Mouse (Mus musculus): Measurements from ENCODE around the gene Fars2. TPM values are rescaled to one million over a fixed set of nuclear protein-coding genes. Genes with fewer than 3 reads are reported as not detected.

The Fars2 gene
- total and polyA plus RNA-seq, 2 experiments from 2014 or later: 30.3 to 30.6 TPM

DNA sequence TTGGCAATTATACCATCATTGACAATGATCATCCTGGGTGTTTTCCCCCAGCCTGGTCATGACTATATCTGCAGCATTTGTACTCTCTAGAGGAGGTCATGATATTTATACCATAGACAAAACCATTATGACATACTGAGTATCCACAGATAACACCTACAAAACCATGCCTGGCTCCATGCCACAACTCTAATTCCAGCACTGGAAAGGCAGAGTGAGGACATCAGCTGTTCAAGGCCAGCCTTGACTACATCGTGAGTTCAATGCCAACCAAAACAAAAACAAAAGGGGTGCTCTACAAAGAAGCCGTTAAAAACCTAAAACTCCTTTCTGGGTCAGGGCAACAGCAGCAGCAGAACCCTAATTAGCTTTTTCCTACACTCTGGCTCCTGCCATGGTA, 392.9 kb downstream of the Fars2 start:
- no peaks in the 10 kb centered on the region for H3K36me3 ChIP-seq (ENCODE audit: insufficient read depth, low read length)
- H3K9me3 ChIP-seq (ENCODE audit: low read length): no peaks in the 10 kb centered on the region
- WGBS: 85% methylated on average over 2 of the region's 2 CpGs
- H3K27ac ChIP-seq (ENCODE audit: low read depth, low read length): no peak overlapping the region
- H3K9ac ChIP-seq (replicated peaks; ENCODE audit: low read length, poor library complexity, severe bottlenecking): no peak overlapping the region
- DNase-seq (ENCODE audit: low spot score) (no peak), ATAC-seq (ENCODE audit: low FRiP score) (no peak)
- TF ChIP-seq CTCF (IDR thresholded peaks at IDR 0.05): no peak
- H3K4me1 ChIP-seq (ENCODE audit: insufficient read depth, low read length): no peaks in the 10 kb centered on the region
- no peak overlapping the region for H3K4me3 ChIP-seq (ENCODE audit: low read depth, low read length)
- H3K27me3 ChIP-seq (ENCODE audit: insufficient read depth, low read length): no peaks in the 10 kb centered on the region
- no peak overlapping the region for H3K4me2 ChIP-seq (ENCODE audit: low read depth, low read length, poor library complexity, severe bottlenecking)

DNA sequence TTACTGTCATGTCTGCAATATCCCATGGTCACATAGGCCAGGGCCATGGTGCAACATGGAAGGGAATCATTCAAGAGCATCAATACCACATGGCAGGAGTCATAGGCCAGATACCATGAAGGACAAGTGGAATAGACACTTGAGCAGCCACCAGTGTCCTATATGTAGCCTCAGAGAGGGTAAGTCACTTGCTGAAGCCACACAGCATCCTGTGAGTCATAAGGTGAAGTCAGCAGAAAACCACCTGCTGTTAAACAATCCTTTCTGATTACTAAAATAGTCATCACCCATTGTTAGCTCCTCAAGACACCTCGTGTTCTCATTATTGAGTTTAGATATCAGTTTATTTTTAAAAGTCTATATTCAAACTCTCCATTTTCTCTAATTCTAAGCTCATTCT, 395.9 kb downstream of the Fars2 start:
- DNase-seq (ENCODE audit: low spot score): no peak
- TF ChIP-seq CTCF (IDR thresholded peaks at IDR 0.05): no peak
- ATAC-seq (ENCODE audit: low FRiP score): no peak
- no peaks in the 10 kb centered on the region for H3K9me3 ChIP-seq (ENCODE audit: low read length)
- 70% methylated on average over 1 of the region's 1 CpGs for WGBS
- no peaks in the 10 kb centered on the region for H3K4me1 ChIP-seq (ENCODE audit: insufficient read depth, low read length)
- H3K4me2 ChIP-seq (ENCODE audit: low read depth, low read length, poor library complexity, severe bottlenecking): no peak overlapping the region
- H3K4me3 ChIP-seq (ENCODE audit: low read depth, low read length): no peak overlapping the region
- no peak overlapping the region for H3K27ac ChIP-seq (ENCODE audit: low read depth, low read length)
- no peaks in the 10 kb centered on the region for H3K36me3 ChIP-seq (ENCODE audit: insufficient read depth, low read length)
- H3K9ac ChIP-seq (replicated peaks; ENCODE audit: low read length, poor library complexity, severe bottlenecking): no peak overlapping the region
- H3K27me3 ChIP-seq (ENCODE audit: insufficient read depth, low read length): no peaks in the 10 kb centered on the region

DNA sequence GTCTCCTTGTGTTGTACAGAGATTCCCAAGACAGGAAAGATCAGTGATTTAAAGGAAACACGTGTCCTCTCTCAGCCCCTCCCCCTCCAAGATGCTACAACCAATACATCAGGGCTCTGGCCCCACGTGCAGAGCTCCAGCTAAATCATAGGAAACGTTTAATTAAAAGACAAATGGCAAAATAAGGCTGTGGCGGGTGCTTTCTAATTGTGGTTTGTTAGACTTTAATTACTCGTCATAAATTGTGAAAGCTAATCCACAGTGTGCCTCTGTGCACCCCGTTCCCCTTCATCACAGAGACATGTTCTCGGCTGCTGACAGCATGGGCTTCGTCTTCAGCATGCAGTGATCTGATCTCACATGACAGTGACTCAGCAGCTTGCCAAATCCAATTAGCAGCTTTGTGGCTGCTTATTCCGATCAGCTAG, 400.9 kb downstream of the Fars2 start:
- 18% methylated on average over 9 of the region's 9 CpGs for WGBS
- H3K4me3 ChIP-seq (ENCODE audit: low read depth, low read length): no peak overlapping the region
- no peak overlapping the region for H3K9ac ChIP-seq (replicated peaks; ENCODE audit: low read length, poor library complexity, severe bottlenecking)
- H3K4me1 ChIP-seq (ENCODE audit: insufficient read depth, low read length): no peaks in the 10 kb centered on the region
- no peaks in the 10 kb centered on the region for H3K36me3 ChIP-seq (ENCODE audit: insufficient read depth, low read length)
- H3K4me2 ChIP-seq (ENCODE audit: low read depth, low read length, poor library complexity, severe bottlenecking): 0 out of 2 replicates have a peak overlapping the region, but pooled peaks have one; percentile 0
- no peak overlapping the region for H3K27ac ChIP-seq (ENCODE audit: low read depth, low read length)
- no peaks in the 10 kb centered on the region for H3K9me3 ChIP-seq (ENCODE audit: low read length)
- no peaks in the 10 kb centered on the region for H3K27me3 ChIP-seq (ENCODE audit: insufficient read depth, low read length)
- ATAC-seq (ENCODE audit: low FRiP score) (peak; percentile 87), DNase-seq (ENCODE audit: low spot score) (peak; percentile 90)
- TF ChIP-seq CTCF (IDR thresholded peaks at IDR 0.05): no peak

DNA sequence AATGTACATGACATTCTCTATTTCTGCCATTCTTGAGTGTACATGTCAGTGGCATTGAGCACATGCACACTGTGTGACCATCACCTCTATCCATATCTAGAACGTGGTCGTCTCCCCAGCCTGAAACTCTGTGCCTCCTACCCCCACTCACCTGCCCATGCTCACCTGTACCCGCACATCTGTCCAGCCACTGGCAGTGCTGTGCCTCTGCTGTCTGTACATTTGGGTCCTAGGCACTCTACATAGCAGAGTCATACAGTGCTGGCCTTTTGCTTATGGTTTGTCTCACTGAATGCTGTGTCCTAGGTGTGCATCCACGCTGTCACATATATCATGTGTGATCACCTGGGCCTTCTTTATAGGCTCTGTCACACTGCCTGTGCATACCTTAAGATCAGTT, 410.5 kb downstream of the Fars2 start:
- 94% methylated on average over 4 of the region's 4 CpGs for WGBS
- no peak for ATAC-seq (ENCODE audit: low FRiP score)

DNA sequence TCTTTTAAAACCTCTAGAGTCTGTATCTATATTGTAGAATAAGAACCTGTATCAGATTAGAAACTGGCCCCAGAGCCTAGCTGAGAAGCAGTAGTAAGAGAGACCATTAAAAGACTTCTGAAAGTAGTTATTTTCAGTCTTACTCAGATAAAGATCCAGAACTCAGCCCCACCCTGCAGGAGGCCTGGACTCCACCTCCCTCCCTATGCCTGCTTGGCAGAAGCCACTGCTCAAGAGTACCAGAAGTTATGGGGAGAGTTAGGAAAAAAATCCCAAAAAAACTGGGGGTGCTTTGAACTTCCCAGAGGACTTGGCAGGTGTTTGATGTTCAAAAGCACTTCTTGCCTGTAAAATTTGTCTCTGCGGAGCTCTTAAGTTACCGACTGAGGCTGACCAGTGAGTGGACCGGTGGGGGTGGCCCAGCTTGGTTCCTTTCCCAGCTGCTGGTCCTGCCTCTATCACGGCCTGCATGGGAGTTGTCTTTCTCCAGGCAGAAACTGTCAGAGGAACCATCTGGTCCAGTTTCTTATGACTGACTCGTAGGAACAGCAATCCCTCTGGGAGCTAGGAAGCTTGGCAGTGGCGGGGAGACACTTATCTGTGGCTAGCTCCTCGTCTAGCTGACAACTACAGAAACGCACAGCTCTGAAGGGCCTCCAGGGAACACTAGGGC, 411.1 kb downstream of the Fars2 start:
- Histone ChIP-seq H3K27me3 (ENCODE audit: insufficient read depth, low read length) (no peaks in the 10 kb centered on the region), H3K4me3 (ENCODE audit: low read depth, low read length) (no peak overlapping the region), H3K9ac (replicated peaks; ENCODE audit: low read length, poor library complexity, severe bottlenecking) (no peak overlapping the region), H3K4me2 (ENCODE audit: low read depth, low read length, poor library complexity, severe bottlenecking) (no peak overlapping the region), H3K4me1 (ENCODE audit: insufficient read depth, low read length) (no peaks in the 10 kb centered on the region), H3K36me3 (ENCODE audit: insufficient read depth, low read length) (no peaks in the 10 kb centered on the region), H3K9me3 (ENCODE audit: low read length) (no peaks in the 10 kb centered on the region), H3K27ac (ENCODE audit: low read depth, low read length) (no peak overlapping the region)
- TF ChIP-seq CTCF (IDR thresholded peaks at IDR 0.05): no peak
- 60% methylated on average over 8 of the region's 8 CpGs for WGBS
- DNase-seq (ENCODE audit: low spot score): peak; percentile 63
- ATAC-seq (ENCODE audit: low FRiP score): no peak

More for the DNA sequence above, 410.5 kb downstream of the Fars2 start:
- Histone ChIP-seq H3K4me1 (ENCODE audit: insufficient read depth, low read length) (no peaks in the 10 kb centered on the region), H3K9ac (replicated peaks; ENCODE audit: low read length, poor library complexity, severe bottlenecking) (no peak overlapping the region), H3K4me2 (ENCODE audit: low read depth, low read length, poor library complexity, severe bottlenecking) (no peak overlapping the region), H3K36me3 (ENCODE audit: insufficient read depth, low read length) (no peaks in the 10 kb centered on the region), H3K27ac (ENCODE audit: low read depth, low read length) (no peak overlapping the region), H3K4me3 (ENCODE audit: low read depth, low read length) (no peak overlapping the region), H3K9me3 (ENCODE audit: low read length) (no peaks in the 10 kb centered on the region), H3K27me3 (ENCODE audit: insufficient read depth, low read length) (no peaks in the 10 kb centered on the region)
- no peak for DNase-seq (ENCODE audit: low spot score)
- TF ChIP-seq CTCF (IDR thresholded peaks at IDR 0.05): no peak

DNA sequence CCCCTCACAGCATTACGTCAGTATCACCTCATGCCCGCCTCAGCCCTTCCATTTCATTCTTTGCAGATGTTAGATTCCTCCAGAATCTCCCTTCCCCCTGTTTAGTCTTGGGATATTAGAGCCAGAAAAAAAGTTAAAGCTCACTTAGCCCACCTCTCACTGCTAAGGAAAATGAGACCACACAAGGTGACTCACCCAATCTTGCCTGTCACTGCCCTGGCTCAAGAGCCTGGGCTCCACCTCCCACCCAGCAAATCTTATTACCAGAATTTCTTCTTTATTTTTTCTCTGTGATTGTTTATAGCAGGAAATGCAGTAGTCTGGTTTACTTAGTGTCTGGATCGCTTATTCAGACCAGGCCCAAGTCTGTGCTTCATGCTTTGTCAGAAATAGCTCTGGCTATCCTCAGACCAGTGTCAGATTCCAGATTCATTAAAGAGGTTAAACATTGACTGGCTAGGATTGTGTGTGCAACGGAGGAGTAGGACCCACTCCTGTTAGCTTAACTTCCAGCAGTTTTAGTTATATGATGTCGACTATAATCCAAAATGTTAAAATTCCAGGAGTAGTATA, 412.3 kb downstream of the Fars2 start:
- Histone ChIP-seq H3K4me1 (ENCODE audit: insufficient read depth, low read length) (no peaks in the 10 kb centered on the region), H3K27me3 (ENCODE audit: insufficient read depth, low read length) (no peaks in the 10 kb centered on the region), H3K4me2 (ENCODE audit: low read depth, low read length, poor library complexity, severe bottlenecking) (no peak overlapping the region), H3K9me3 (ENCODE audit: low read length) (no peaks in the 10 kb centered on the region), H3K36me3 (ENCODE audit: insufficient read depth, low read length) (no peaks in the 10 kb centered on the region), H3K27ac (ENCODE audit: low read depth, low read length) (no peak overlapping the region), H3K4me3 (ENCODE audit: low read depth, low read length) (no peak overlapping the region), H3K9ac (replicated peaks; ENCODE audit: low read length, poor library complexity, severe bottlenecking) (no peak overlapping the region)
- ATAC-seq (ENCODE audit: low FRiP score) (no peak), DNase-seq (ENCODE audit: low spot score) (no peak)
- 90% methylated on average over 5 of the region's 5 CpGs for WGBS
- no peak for TF ChIP-seq CTCF (IDR thresholded peaks at IDR 0.05)

All from midbrain, postnatal 0 days (tissue).